Comparison of ENCODE assay signal across 20 mouse cellular contexts in genomic region chr6:72520904-72521303, GRCm38 (mm10). TPM values are rescaled to one million over a fixed set of nuclear protein-coding genes. Genes with fewer than 3 reads are reported as not detected.
DNase-seq lines count a peak whose midpoint lies in the region; ATAC-seq and TF ChIP-seq lines count a peak whose summit lies in the region.
"Had no signal": no experiment of that assay in that cellular context is flagged by ENCODE, and none has a peak within 500 bp of the region (broad histone marks: within the 10 kb centered on the region; RNA-seq: fewer than 3 reads in every experiment).

No protein-coding gene starts in this region.

- TF ChIP-seq CTCF in midbrain, postnatal 0 days (IDR thresholded peaks at IDR 0.05), result no peak

- H3K27me3 ChIP-seq in heart, embryonic 10.5 days (ENCODE audit: insufficient read depth, poor library complexity, severe bottlenecking), result no peaks in the 10 kb centered on the region
- no peaks in the 10 kb centered on the region for H3K27me3 ChIP-seq in forebrain, embryonic 15.5 days
- no peaks in the 10 kb centered on the region for H3K27me3 ChIP-seq in hindbrain, embryonic 16.5 days (replicated peaks; ENCODE audit: control insufficient read depth, insufficient read depth, low read length)
- H3K27me3 ChIP-seq in midbrain, postnatal 0 days (ENCODE audit: insufficient read depth, low read length), result no peaks in the 10 kb centered on the region
- H3K27me3 ChIP-seq: limb, embryonic 13.5 days; Patski had no signal

- ATAC-seq in forebrain, embryonic 15.5 days (replicated peaks), result no peak
- no peak for ATAC-seq in hindbrain, embryonic 16.5 days
- ATAC-seq in midbrain, postnatal 0 days (ENCODE audit: low FRiP score), result no peak
- ATAC-seq: intestine, embryonic 16.5 days; Patski had no signal

- 0 out of 2 replicates have a peak overlapping the region, but pooled peaks have one; percentile 8 for H3K27ac ChIP-seq in heart, embryonic 10.5 days
- H3K27ac ChIP-seq in forebrain, embryonic 15.5 days (replicated peaks), result peak overlapping the region; percentile 94
- H3K27ac ChIP-seq in hindbrain, embryonic 16.5 days (ENCODE audit: low read depth, low read length), result peak overlapping the region; percentile 95
- peak overlapping the region; percentile 94 for H3K27ac ChIP-seq in midbrain, postnatal 0 days (ENCODE audit: low read depth, low read length)

- H3K9ac ChIP-seq in forebrain, embryonic 15.5 days (replicated peaks), result no peak overlapping the region
- no peak overlapping the region for H3K9ac ChIP-seq in hindbrain, embryonic 16.5 days (ENCODE audit: low read depth, low read length)
- H3K9ac ChIP-seq in midbrain, postnatal 0 days (replicated peaks; ENCODE audit: low read length, poor library complexity, severe bottlenecking), result no peak overlapping the region

- H3K4me1 ChIP-seq in heart, embryonic 10.5 days, result peaks cover 20% of the 10 kb centered on the region
- H3K4me1 ChIP-seq in forebrain, embryonic 15.5 days, result peaks cover 27% of the 10 kb centered on the region
- H3K4me1 ChIP-seq in hindbrain, embryonic 16.5 days (ENCODE audit: control insufficient read depth, insufficient read depth, low read depth, low read length), result peaks cover 15% of the 10 kb centered on the region
- peaks cover 20% of the 10 kb centered on the region for H3K4me1 ChIP-seq in midbrain, postnatal 0 days (ENCODE audit: insufficient read depth, low read length)

- no peak overlapping the region for H3K4me2 ChIP-seq in forebrain, embryonic 15.5 days (replicated peaks)
- H3K4me2 ChIP-seq in hindbrain, embryonic 16.5 days (ENCODE audit: low read length), result no peak overlapping the region
- no peak overlapping the region for H3K4me2 ChIP-seq in midbrain, postnatal 0 days (ENCODE audit: low read depth, low read length, poor library complexity, severe bottlenecking)

- H3K9me3 ChIP-seq in heart, embryonic 10.5 days, result no peaks in the 10 kb centered on the region
- no peaks in the 10 kb centered on the region for H3K9me3 ChIP-seq in forebrain, embryonic 15.5 days
- H3K9me3 ChIP-seq in hindbrain, embryonic 16.5 days (ENCODE audit: control insufficient read depth, low read length), result no peaks in the 10 kb centered on the region
- no peaks in the 10 kb centered on the region for H3K9me3 ChIP-seq in midbrain, postnatal 0 days (ENCODE audit: low read length)
- H3K9me3 ChIP-seq: limb, embryonic 13.5 days had no signal

- DNase-seq in heart, embryonic 10.5 days (ENCODE audit: low spot score), result no peak
- no peak for DNase-seq in heart, postnatal 25 days (ENCODE audit: low spot score)
- DNase-seq in midbrain, postnatal 0 days (ENCODE audit: low spot score), result no peak
- no peak for DNase-seq in embryo, embryonic 10 days (ENCODE audit: low spot score)
- DNase-seq in kidney, postnatal 4 days, result no peak
- no peak for DNase-seq in layer of hippocampus, adult 9-10 months (ENCODE audit: low spot score)
- DNase-seq: adrenal gland, postnatal 36 days; cerebellum, adult 9-10 months; heart, postnatal 14 days; kidney, postnatal 25 days; thymus, postnatal 4 days had no signal

- H3K36me3 ChIP-seq in heart, embryonic 10.5 days, result no peaks in the 10 kb centered on the region
- no peaks in the 10 kb centered on the region for H3K36me3 ChIP-seq in forebrain, embryonic 15.5 days
- H3K36me3 ChIP-seq in hindbrain, embryonic 16.5 days (ENCODE audit: control insufficient read depth, insufficient read depth, low read length), result no peaks in the 10 kb centered on the region
- no peaks in the 10 kb centered on the region for H3K36me3 ChIP-seq in midbrain, postnatal 0 days (ENCODE audit: insufficient read depth, low read length)
- H3K36me3 ChIP-seq: limb, embryonic 13.5 days had no signal

- intact Hi-C loops in heart, postnatal 25 days (cut with DNase I), result no loop called here

- WGBS in heart, embryonic 10.5 days, result 87% methylated on average over 5 of the region's 5 CpGs
- 92% methylated on average over 5 of the region's 5 CpGs for WGBS in forebrain, embryonic 15.5 days
- WGBS in hindbrain, embryonic 16.5 days, result 93% methylated on average over 5 of the region's 5 CpGs
- WGBS in midbrain, postnatal 0 days, result 94% methylated on average over 5 of the region's 5 CpGs

- H3K4me3 ChIP-seq in heart, embryonic 10.5 days, result no peak overlapping the region
- H3K4me3 ChIP-seq in forebrain, embryonic 15.5 days, result no peak overlapping the region
- no peak overlapping the region for H3K4me3 ChIP-seq in hindbrain, embryonic 16.5 days (ENCODE audit: low read length)
- H3K4me3 ChIP-seq in midbrain, postnatal 0 days (ENCODE audit: low read depth, low read length), result no peak overlapping the region
- H3K4me3 ChIP-seq: erythroblast, embryonic 14.5 days; heart, adult 2 months; limb, embryonic 13.5 days had no signal

RNA-seq across cellular contexts. Expression of gene Sh2d6, which starts 0.6 kb away (rescaled TPM):
- polyA plus RNA-seq in heart, embryonic 10.5 days (2016; fragmentation: Nextera tagmentation; extraction: Ambion mirVana), result 0.15 TPM in 1 of 2 replicates, not detected in the other
- not detected for total RNA-seq in heart, postnatal 25 days (2021)
- 0.37 and 0.55 TPM in 2 replicates for polyA plus RNA-seq in forebrain, embryonic 15.5 days (2015; fragmentation: Nextera tagmentation; extraction: Ambion mirVana)
- polyA plus RNA-seq in hindbrain, embryonic 16.5 days (2015; fragmentation: Nextera tagmentation; extraction: Ambion mirVana), result 0.29 and 0.36 TPM in 2 replicates
- total RNA-seq in midbrain, postnatal 0 days (2014; rRNA removed), result 0.28 TPM in 1 of 2 replicates, not detected in the other
- 0.25 and 0.48 TPM in 2 replicates for polyA plus RNA-seq in midbrain, postnatal 0 days (2015; fragmentation: Nextera tagmentation; extraction: Ambion mirVana)
- total RNA-seq: heart, adult 2 months; monocyte, adult 5-6 weeks had no signal
- polyA plus RNA-seq: erythroblast, embryonic 14.5 days; liver, embryonic 16.5 days had no signal

RNA-seq across cellular contexts. Expression of gene Capg, which starts 23.3 kb away (rescaled TPM):
- polyA plus RNA-seq in heart, embryonic 10.5 days (2016; fragmentation: Nextera tagmentation; extraction: Ambion mirVana), result 23.2 and 23.8 TPM in 2 replicates
- total RNA-seq in heart, postnatal 25 days (2021), result 1 to 10 TPM; 6.5 to 8.7 TPM
- polyA plus RNA-seq in forebrain, embryonic 15.5 days (2015; fragmentation: Nextera tagmentation; extraction: Ambion mirVana), result 3.5 and 4.8 TPM in 2 replicates
- polyA plus RNA-seq in hindbrain, embryonic 16.5 days (2015; fragmentation: Nextera tagmentation; extraction: Ambion mirVana), result 9.0 and 10.2 TPM in 2 replicates
- 6.7 and 12.2 TPM in 2 replicates for total RNA-seq in midbrain, postnatal 0 days (2014; rRNA removed)
- 6.3 and 8.0 TPM in 2 replicates for polyA plus RNA-seq in midbrain, postnatal 0 days (2015; fragmentation: Nextera tagmentation; extraction: Ambion mirVana)

Comparison
In these comparisons a context has a peak if more than half of its experiments do, and no peak if none do; other contexts are left out.
1. H3K27ac ChIP-seq: peak in every context shown above with its lines; median percentile 95 in hindbrain, embryonic 16.5 days; 94 in forebrain, embryonic 15.5 days; 94 in midbrain, postnatal 0 days; 8 in heart, embryonic 10.5 days.